Comparison of ENCODE assay signal across 20 mouse cellular contexts in the genomic region with DNA sequence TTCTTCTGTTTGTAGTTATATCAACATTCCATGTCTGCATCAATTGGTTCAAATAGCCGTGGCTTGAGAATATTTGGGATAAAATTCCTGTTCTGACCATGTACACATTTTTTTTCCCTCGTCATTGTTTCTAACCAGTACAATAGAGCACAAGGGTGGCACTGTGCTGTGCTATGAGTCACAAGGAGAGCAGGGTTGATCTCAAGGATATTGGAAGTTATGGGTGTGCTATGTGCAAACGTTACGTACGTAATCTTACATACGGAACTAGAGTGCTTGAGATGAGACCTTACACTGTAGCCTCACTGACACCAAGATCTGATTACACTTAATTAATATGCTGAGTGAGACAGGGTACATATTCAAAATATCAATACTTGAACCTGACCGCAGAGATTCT.
"Had no signal": no experiment of that assay in that cellular context is flagged by ENCODE, and none has a peak within 500 bp of the region (broad histone marks: within the 10 kb centered on the region; RNA-seq: fewer than 3 reads in every experiment).

No protein-coding gene starts in this region.

- H3K27me3 ChIP-seq: heart, embryonic 12.5 days; hindbrain, embryonic 12.5 days; kidney, embryonic 15.5 days; limb, embryonic 13.5 days; limb, embryonic 15.5 days; liver, embryonic 12.5 days had no signal

- H3K4me1 ChIP-seq: hindbrain, embryonic 12.5 days; liver, embryonic 12.5 days had no signal

- H3K4me3 ChIP-seq: heart, embryonic 10.5 days; heart, embryonic 12.5 days; hindbrain, embryonic 10.5 days; hindbrain, embryonic 12.5 days; kidney, embryonic 15.5 days; limb, embryonic 13.5 days; limb, embryonic 15.5 days; liver, embryonic 12.5 days had no signal

- H3K9ac ChIP-seq: heart, embryonic 12.5 days; hindbrain, embryonic 12.5 days; hindbrain, embryonic 14.5 days; kidney, embryonic 15.5 days; limb, embryonic 13.5 days; limb, embryonic 15.5 days; liver, embryonic 12.5 days had no signal

- H3K27ac ChIP-seq: heart, embryonic 10.5 days; hindbrain, embryonic 12.5 days; hindbrain, embryonic 14.5 days; kidney, postnatal 0 days; limb, embryonic 13.5 days; limb, embryonic 15.5 days; liver, embryonic 12.5 days had no signal

- ATAC-seq: liver, embryonic 12.5 days had no signal

- DNase-seq: gastrocnemius, postnatal 25 days; heart, adult 18-20 months; heart, postnatal 10 days; heart, postnatal 4 days; kidney, adult 11 months; kidney, adult 2 months; kidney, adult 9 months; kidney, postnatal 14 days; kidney, postnatal 36 days; layer of hippocampus, postnatal 36 days had no signal

- H3K36me3 ChIP-seq: heart, embryonic 10.5 days; heart, embryonic 12.5 days; hindbrain, embryonic 10.5 days; hindbrain, embryonic 12.5 days; kidney, embryonic 15.5 days; limb, embryonic 13.5 days; limb, embryonic 15.5 days; liver, embryonic 12.5 days had no signal

- H3K4me2 ChIP-seq: heart, embryonic 12.5 days; hindbrain, embryonic 12.5 days; hindbrain, embryonic 14.5 days; limb, embryonic 15.5 days; liver, embryonic 12.5 days had no signal

- H3K9me3 ChIP-seq: heart, embryonic 10.5 days; heart, embryonic 12.5 days; hindbrain, embryonic 10.5 days; hindbrain, embryonic 12.5 days; kidney, embryonic 15.5 days; limb, embryonic 13.5 days; limb, embryonic 15.5 days; liver, embryonic 12.5 days had no signal
